Mouse (Mus musculus) thymus, adult 2 months (tissue): ENCODE measurements at regions not wholly inside any gene's neighbourhood (a gene's known extent, or its start where the extent isn't known, plus 50 kb on each side); places are given as distances from the start of the nearest gene placed in this dataset.

Source experiments
- CTCF ChIP-seq: fragments of 200-500 bp; IDR thresholded peaks from 2 replicates; pipeline ENCODE4 v1.5.1; 2012; ENCODE audit warnings: mild to moderate bottlenecking, control low read depth, low read length, moderate library complexity, borderline replicate concordance; ENCODE audit not compliant: control insufficient read depth, poor library complexity, insufficient read depth; ENCODE audit errors: extremely low read depth
- POLR2A ChIP-seq: fragments of 200-500 bp; IDR thresholded peaks from 2 replicates; pipeline ENCODE4 v1.6.1; 2012; ENCODE audit warnings: mild to moderate bottlenecking, low read length, control low read depth, moderate library complexity; ENCODE audit not compliant: control insufficient read depth, poor library complexity, insufficient read depth; ENCODE audit errors: extremely low read depth

DNA sequence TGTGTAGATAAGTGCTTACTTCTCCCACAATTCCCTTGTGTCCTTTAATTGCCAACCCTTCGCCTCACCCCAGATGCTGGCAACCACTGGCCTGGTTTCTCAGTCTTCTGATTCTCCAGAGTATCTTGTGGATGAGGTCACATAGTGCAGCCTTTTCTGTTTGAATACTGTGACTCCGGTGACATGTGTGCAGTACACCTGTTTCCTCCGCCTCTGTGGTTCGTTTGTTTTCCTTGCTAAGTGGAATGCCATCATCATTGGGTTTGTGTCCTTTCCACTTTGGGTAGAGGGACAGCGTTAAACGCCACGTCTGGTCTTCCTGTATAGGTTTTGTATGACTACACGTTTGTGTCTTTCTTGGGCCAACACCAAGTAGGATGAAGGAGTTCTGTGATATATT, 224.9 kb downstream of the Pmp22 start:
- TF ChIP-seq CTCF (no peak), POLR2A (no peak)
